Mouse (Mus musculus) heart, embryonic 14.5 days (tissue): ENCODE data around the gene Scube2. TPM values are rescaled to one million over a fixed set of nuclear protein-coding genes. Genes with fewer than 3 reads are reported as not detected.

Experiments
- ATAC-seq: fragments of 200-750 bp; cut with Nextera tagmentation; 2 replicates; pipeline ENCODE4 v1.8.0; 2017; ENCODE audit warnings: low read depth, moderate TSS enrichment; ENCODE audit not compliant: insufficient number of reproducible peaks, insufficient read depth, low FRiP score
- H3K27ac ChIP-seq, 2 experiments: fragments of 200-500 bp in 1 of 2; fragments of 300-500 bp in 1 of 2; sonication (generic) in 1 of 2; replicated peaks in 1 of 2; 2 replicates each; pipeline ENCODE4 v1.5.1; 2012 to 2014; ENCODE audit warnings: low read depth in 2 of 2, low read length in 2 of 2, control low read depth in 1 of 2, mild to moderate bottlenecking in 1 of 2, mixed read lengths in 1 of 2; ENCODE audit not compliant: control insufficient read depth in 1 of 2, insufficient read depth in 1 of 2
- H3K27me3 ChIP-seq: fragments of 300-500 bp; sonication (generic); 2 replicates; pipeline ENCODE4 v1.6.1; 2014; ENCODE audit warnings: mild to moderate bottlenecking, low read length, control low read depth; ENCODE audit not compliant: control insufficient read depth, insufficient read depth
- H3K36me3 ChIP-seq: fragments of 300-500 bp; sonication (generic); 2 replicates; pipeline ENCODE4 v1.6.1; 2014; ENCODE audit warnings: mild to moderate bottlenecking, control low read depth, low read length, mixed read lengths; ENCODE audit not compliant: control insufficient read depth, insufficient read depth
- H3K4me1 ChIP-seq, 2 experiments: fragments of 200-500 bp in 1 of 2; fragments of 300-500 bp in 1 of 2; sonication (generic) in 1 of 2; 2 replicates each; pipeline ENCODE4 v1.6.1; 2012 to 2014; ENCODE audit warnings: low read length in 2 of 2, control low read depth in 1 of 2, mixed read lengths in 1 of 2; ENCODE audit not compliant: control insufficient read depth in 2 of 2, insufficient read depth in 2 of 2
- H3K4me2 ChIP-seq: fragments of 300-500 bp; sonication (generic); 2 replicates; pipeline ENCODE4 v1.6.1; 2014; ENCODE audit warnings: mild to moderate bottlenecking, low read length
- H3K4me3 ChIP-seq, 2 experiments: fragments of 200-500 bp in 1 of 2; fragments of 300-500 bp in 1 of 2; sonication (generic) in 1 of 2; 2 replicates each; pipeline ENCODE4 v1.5.1; 2012 to 2014; ENCODE audit warnings: low read length in 2 of 2, mild to moderate bottlenecking in 2 of 2, control low read depth in 1 of 2, low read depth in 1 of 2, moderate library complexity in 1 of 2; ENCODE audit not compliant: control insufficient read depth in 1 of 2, insufficient read depth in 1 of 2
- H3K9ac ChIP-seq: fragments of 300-500 bp; sonication (generic); 2 replicates; pipeline ENCODE4 v1.6.1; 2014; ENCODE audit warnings: mild to moderate bottlenecking, low read length
- H3K9me3 ChIP-seq: fragments of 300-500 bp; sonication (generic); 2 replicates; pipeline ENCODE4 v1.6.1; 2016; ENCODE audit warnings: low read length, control low read depth; ENCODE audit not compliant: control insufficient read depth
- WGBS: fragments of 180-500 bp; shearing (Covaris S2); extraction: QIAGEN DNeasy Blood & Tissue Kit; methylation state at CpG from one replicate; pipeline ENCODE4 v1.1.7; 2014; 5-methylcytosine and 5-hydroxymethylcytosine counted together
- polyA plus RNA-seq: library from polyadenylated mRNA; unstranded; fragments of >200 nt; fragmentation: Nextera tagmentation; extraction: Ambion mirVana; gene quantifications from 2 replicates; pipeline ENCODE4 v1.2.1, GENCODE M21; 2014

The Scube2 gene
- polyA plus RNA-seq, 1 experiment from 2014 or later, result 12.4 TPM

DNA sequence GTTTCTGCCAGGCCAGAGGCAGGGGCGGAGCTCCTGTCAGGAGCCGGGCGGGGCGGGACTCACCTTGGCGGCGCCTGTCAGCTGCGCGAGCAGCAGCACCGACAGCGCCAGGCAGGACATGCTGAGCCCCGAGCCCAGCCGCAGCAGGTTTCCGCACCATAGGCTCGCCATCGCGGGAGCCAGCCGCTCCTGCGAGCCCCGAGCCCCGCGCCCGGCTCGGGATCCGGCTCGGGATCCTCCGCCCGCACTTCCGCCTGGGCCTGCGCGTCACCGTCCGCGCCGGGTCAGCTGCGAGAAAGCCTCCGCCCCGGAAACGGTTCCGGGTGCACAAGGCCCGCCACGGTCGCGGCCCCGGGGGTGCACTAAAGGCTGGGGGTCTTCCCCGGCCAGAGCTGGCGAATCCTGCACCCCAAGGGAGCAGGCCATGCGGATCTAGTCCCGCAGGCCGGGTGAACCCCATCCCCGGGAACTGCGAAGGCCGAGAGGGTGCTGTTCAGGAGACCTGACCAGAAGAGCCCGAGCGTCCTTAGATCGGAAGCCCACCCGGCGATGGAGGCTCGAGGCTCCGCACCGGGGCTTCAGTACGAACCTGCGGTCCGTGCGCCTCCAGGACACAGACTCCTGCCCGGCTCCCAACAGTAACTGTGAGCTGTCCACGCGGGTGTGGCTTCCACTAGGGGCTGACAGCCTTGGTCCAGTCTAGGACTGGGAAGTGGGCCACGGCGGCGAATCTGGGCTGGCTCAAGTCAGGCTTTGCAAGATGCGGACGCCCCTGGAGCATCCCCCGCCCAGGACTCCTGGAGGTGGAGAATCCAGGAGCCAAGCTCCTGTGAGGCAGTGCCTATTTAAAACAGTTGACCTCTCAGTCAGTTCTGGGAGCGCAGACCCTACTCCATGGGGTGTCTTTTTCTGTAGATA, 113.2 kb downstream of the Scube2 start, which contains the start of gene Tmem9b:
TSS of gene Tmem9b (minus strand) at position 868 of the 918 bp plus-strand sequence.
- Histone ChIP-seq H3K4me1 (peaks cover 2 to 17% of the 10 kb centered on the region in 2 experiments; a peak in 3 of 4 replicates), H3K27ac (peak within 1 kb of the TSS; percentile 59 to 83), H3K4me3 (peak within 1 kb of the TSS; percentile 81 to 82), H3K27me3 (no peaks in the 10 kb centered on the region), H3K36me3 (peaks cover 17% of the 10 kb centered on the region; the same call in 1 of the 2 replicates), H3K4me2 (peak within 1 kb of the TSS; percentile 97), H3K9ac (peak within 1 kb of the TSS; percentile 97), H3K9me3 (no peaks in the 10 kb centered on the region)
- under 1% methylated on average over 73 of the region's 74 CpGs for WGBS
- ATAC-seq, result peak; percentile 76

DNA sequence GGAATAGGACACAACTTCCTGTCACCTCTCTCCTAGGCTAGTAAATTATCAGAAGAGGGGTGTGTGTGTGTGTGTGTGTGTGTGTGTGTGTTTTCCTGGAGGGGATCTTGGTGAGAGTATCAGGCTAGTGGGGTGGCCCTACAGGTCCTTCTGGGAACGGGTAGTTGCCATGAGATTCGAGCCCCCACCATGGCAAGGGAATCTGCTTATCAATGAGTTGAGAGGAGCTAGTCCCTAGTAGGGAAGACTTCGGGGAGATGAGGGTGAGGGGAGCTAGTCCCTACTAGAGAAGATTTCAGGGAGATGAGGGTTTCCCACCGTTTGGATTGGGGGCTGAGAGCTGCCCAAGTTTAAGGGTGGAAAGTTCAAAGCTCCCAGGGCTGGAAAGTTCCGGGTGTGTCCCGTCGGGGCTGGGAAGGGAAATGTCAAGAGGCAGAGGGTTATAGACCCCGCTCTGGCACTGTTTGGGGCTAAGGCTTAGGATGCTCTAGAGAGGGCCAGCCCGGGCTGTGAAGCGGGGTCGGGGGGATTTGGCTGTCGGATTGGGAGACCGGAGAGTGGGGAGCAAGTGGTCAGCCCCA, 114.0 kb downstream of the Scube2 start:
- Histone ChIP-seq H3K27me3 (no peaks in the 10 kb centered on the region), H3K4me2 (peak overlapping the region; percentile 97), H3K27ac (peak overlapping the region; percentile 23 to 83; a peak in 3 of 4 replicates), H3K9ac (peak overlapping the region; percentile 97), H3K4me3 (peak overlapping the region; percentile 81 to 82), H3K9me3 (no peaks in the 10 kb centered on the region), H3K4me1 (peaks cover 2 to 17% of the 10 kb centered on the region in 2 experiments; a peak in 3 of 4 replicates), H3K36me3 (peaks cover 20% of the 10 kb centered on the region)
- under 1% methylated on average over 13 of the region's 13 CpGs for WGBS
- no peak for ATAC-seq

Other genes starting within 250 kb of the Scube2 start
- gene St5, start 162.1 kb downstream of the Scube2 start, polyA plus RNA-seq, result 27.7 and 29.9 TPM in 2 replicates
- 32.3 and 33.1 TPM in 2 replicates for gene Akip1, start 162.0 kb downstream of the Scube2 start, polyA plus RNA-seq
- gene BC051019, start 141.8 kb downstream of the Scube2 start, polyA plus RNA-seq, result 0.16 TPM in 1 of 2 replicates, not detected in the other
- gene Ascl3, start 134.0 kb downstream of the Scube2 start, polyA plus RNA-seq, result not detected in 2 replicates
- 64.2 and 66.1 TPM in 2 replicates for gene Tmem9b, start 112.8 kb downstream of the Scube2 start, polyA plus RNA-seq
- 0.50 and 0.82 TPM in 2 replicates for gene Nrip3, start 83.7 kb downstream of the Scube2 start, polyA plus RNA-seq
- 62.6 and 66.1 TPM in 2 replicates for gene Dennd5a, start 94.8 kb upstream of the Scube2 start, polyA plus RNA-seq
- gene Tmem41b, start 121.2 kb upstream of the Scube2 start, polyA plus RNA-seq, result 48.4 and 53.5 TPM in 2 replicates
- gene Ipo7, start 152.6 kb upstream of the Scube2 start, polyA plus RNA-seq, result 14.6 and 16.3 TPM in 2 replicates
- 14.3 and 15.9 TPM in 2 replicates for gene Zfp143, start 195.5 kb upstream of the Scube2 start, polyA plus RNA-seq